Mouse (Mus musculus): ENCODE data around the gene Palld. TPM values are rescaled to one million over a fixed set of nuclear protein-coding genes. Genes with fewer than 3 reads are reported as not detected.

The Palld gene
- polyA plus RNA-seq, 1 experiment: 58.2 TPM

GRCm38 (mm10) chr8:61591446-61591845 is 311.0 kb downstream of the Palld start:
- TF ChIP-seq POLR2A (IDR thresholded peaks at IDR 0.05; ENCODE audit: low read depth, low read length) (no peak), CTCF (IDR thresholded peaks at IDR 0.05; ENCODE audit: extremely low read depth, insufficient read length, insufficient replicate concordance, low read depth, low read length) (no peak)

GRCm38 (mm10) chr8:61590551-61591431 is 311.7 kb downstream of the Palld start:
- no peaks in the 10 kb centered on the region for H3K27me3 ChIP-seq (ENCODE audit: control insufficient read depth, insufficient read depth, low read length)
- H3K4me1 ChIP-seq (ENCODE audit: control insufficient read depth, insufficient read depth, insufficient read length, low read length): peaks cover 9% of the 10 kb centered on the region; the same call in 1 of the 2 replicates
- peak overlapping the region; percentile 70 for H3K27ac ChIP-seq (ENCODE audit: insufficient read depth, low read depth, low read length)
- no peaks in the 10 kb centered on the region for H3K36me3 ChIP-seq (ENCODE audit: control insufficient read depth, insufficient read depth, low read length)
- H3K4me3 ChIP-seq (ENCODE audit: low read depth, low read length): peak overlapping the region; percentile 88
- TF ChIP-seq CTCF (IDR thresholded peaks at IDR 0.05; ENCODE audit: extremely low read depth, insufficient read length, insufficient replicate concordance, low read depth, low read length) (no peak), POLR2A (IDR thresholded peaks at IDR 0.05; ENCODE audit: low read depth, low read length) (peak; percentile 72)
- under 1% methylated on average over 35 of the region's 35 CpGs for WGBS

More at GRCm38 (mm10) chr8:61591446-61591845, 311.0 kb downstream of the Palld start:
- Histone ChIP-seq H3K4me1 (ENCODE audit: control insufficient read depth, insufficient read depth, insufficient read length, low read length) (peaks cover 8% of the 10 kb centered on the region; the same call in 1 of the 2 replicates), H3K27me3 (ENCODE audit: control insufficient read depth, insufficient read depth, low read length) (no peaks in the 10 kb centered on the region), H3K4me3 (ENCODE audit: low read depth, low read length) (no peak overlapping the region), H3K27ac (ENCODE audit: insufficient read depth, low read depth, low read length) (no peak overlapping the region), H3K36me3 (ENCODE audit: control insufficient read depth, insufficient read depth, low read length) (no peaks in the 10 kb centered on the region)
- 31% methylated on average over 8 of the region's 8 CpGs for WGBS

GRCm38 (mm10) chr8:61589972-61590391 is 312.5 kb downstream of the Palld start:
- no peaks in the 10 kb centered on the region for H3K27me3 ChIP-seq (ENCODE audit: control insufficient read depth, insufficient read depth, low read length)
- 15% methylated on average over 11 of the region's 11 CpGs for WGBS
- TF ChIP-seq CTCF (IDR thresholded peaks at IDR 0.05; ENCODE audit: extremely low read depth, insufficient read length, insufficient replicate concordance, low read depth, low read length) (no peak), POLR2A (IDR thresholded peaks at IDR 0.05; ENCODE audit: low read depth, low read length) (no peak)
- H3K27ac ChIP-seq (ENCODE audit: insufficient read depth, low read depth, low read length): peak overlapping the region; percentile 42
- H3K36me3 ChIP-seq (ENCODE audit: control insufficient read depth, insufficient read depth, low read length): no peaks in the 10 kb centered on the region
- peak overlapping the region; percentile 63 for H3K4me3 ChIP-seq (ENCODE audit: low read depth, low read length)
- peaks cover 13% of the 10 kb centered on the region; the same call in 1 of the 2 replicates for H3K4me1 ChIP-seq (ENCODE audit: control insufficient read depth, insufficient read depth, insufficient read length, low read length)

- TF ChIP-seq CTCF (IDR thresholded peaks at IDR 0.05; ENCODE audit: extremely low read depth, insufficient read length, insufficient replicate concordance, low read depth, low read length): no peak
- no peak for TF ChIP-seq POLR2A (IDR thresholded peaks at IDR 0.05; ENCODE audit: low read depth, low read length)
- H3K4me1 ChIP-seq (ENCODE audit: control insufficient read depth, insufficient read depth, insufficient read length, low read length): peaks cover 15% of the 10 kb centered on the region; the same call in 1 of the 2 replicates
- H3K36me3 ChIP-seq (ENCODE audit: control insufficient read depth, insufficient read depth, low read length): no peaks in the 10 kb centered on the region
- 21% methylated on average over 1 of the region's 1 CpGs for WGBS
- H3K4me3 ChIP-seq (ENCODE audit: low read depth, low read length): no peak overlapping the region
- no peak overlapping the region; the same call in 1 of the 2 replicates for H3K27ac ChIP-seq (ENCODE audit: insufficient read depth, low read depth, low read length)
- no peaks in the 10 kb centered on the region for H3K27me3 ChIP-seq (ENCODE audit: control insufficient read depth, insufficient read depth, low read length)
Measured at GRCm38 (mm10) chr8:61588336-61588735, 314.2 kb downstream of the Palld start.

GRCm38 (mm10) chr8:61587731-61588130 is 314.8 kb downstream of the Palld start:
- H3K4me3 ChIP-seq (ENCODE audit: low read depth, low read length): no peak overlapping the region
- no peaks in the 10 kb centered on the region for H3K27me3 ChIP-seq (ENCODE audit: control insufficient read depth, insufficient read depth, low read length)
- peak overlapping the region; percentile 40 for H3K27ac ChIP-seq (ENCODE audit: insufficient read depth, low read depth, low read length)
- peaks cover 15% of the 10 kb centered on the region; the same call in 1 of the 2 replicates for H3K4me1 ChIP-seq (ENCODE audit: control insufficient read depth, insufficient read depth, insufficient read length, low read length)
- H3K36me3 ChIP-seq (ENCODE audit: control insufficient read depth, insufficient read depth, low read length): no peaks in the 10 kb centered on the region
- no peak for TF ChIP-seq POLR2A (IDR thresholded peaks at IDR 0.05; ENCODE audit: low read depth, low read length)
- TF ChIP-seq CTCF (IDR thresholded peaks at IDR 0.05; ENCODE audit: extremely low read depth, insufficient read length, insufficient replicate concordance, low read depth, low read length): no peak
- 55% methylated on average over 3 of the region's 3 CpGs for WGBS

GRCm38 (mm10) chr8:61586529-61586928 is 316.0 kb downstream of the Palld start:
- TF ChIP-seq POLR2A (IDR thresholded peaks at IDR 0.05; ENCODE audit: low read depth, low read length) (no peak), CTCF (IDR thresholded peaks at IDR 0.05; ENCODE audit: extremely low read depth, insufficient read length, insufficient replicate concordance, low read depth, low read length) (no peak)
- H3K4me1 ChIP-seq (ENCODE audit: control insufficient read depth, insufficient read depth, insufficient read length, low read length): peaks cover 17% of the 10 kb centered on the region; the same call in 1 of the 2 replicates
- no peaks in the 10 kb centered on the region for H3K27me3 ChIP-seq (ENCODE audit: control insufficient read depth, insufficient read depth, low read length)
- no peaks in the 10 kb centered on the region for H3K36me3 ChIP-seq (ENCODE audit: control insufficient read depth, insufficient read depth, low read length)
- 81% methylated on average over 3 of the region's 3 CpGs for WGBS
- no peak overlapping the region for H3K27ac ChIP-seq (ENCODE audit: insufficient read depth, low read depth, low read length)
- no peak overlapping the region for H3K4me3 ChIP-seq (ENCODE audit: low read depth, low read length)

- Histone ChIP-seq H3K27ac (ENCODE audit: insufficient read depth, low read depth, low read length) (peak overlapping the region; percentile 35; the same call in 1 of the 2 replicates), H3K4me1 (ENCODE audit: control insufficient read depth, insufficient read depth, insufficient read length, low read length) (peaks cover 19% of the 10 kb centered on the region; the same call in 1 of the 2 replicates)
- WGBS: 76% methylated on average over 3 of the region's 3 CpGs
Measured at GRCm38 (mm10) chr8:61585746-61586145, 316.7 kb downstream of the Palld start.

More at GRCm38 (mm10) chr8:61585746-61586145, 316.7 kb downstream of the Palld start:
- H3K27me3 ChIP-seq (ENCODE audit: control insufficient read depth, insufficient read depth, low read length): no peaks in the 10 kb centered on the region
- H3K4me3 ChIP-seq (ENCODE audit: low read depth, low read length): no peak overlapping the region
- no peak for TF ChIP-seq POLR2A (IDR thresholded peaks at IDR 0.05; ENCODE audit: low read depth, low read length)
- no peak for TF ChIP-seq CTCF (IDR thresholded peaks at IDR 0.05; ENCODE audit: extremely low read depth, insufficient read length, insufficient replicate concordance, low read depth, low read length)
- no peaks in the 10 kb centered on the region for H3K36me3 ChIP-seq (ENCODE audit: control insufficient read depth, insufficient read depth, low read length)

All from small intestine, adult 2 months (tissue).